In genomic region chr7:116030597-116031387, GRCm38 (mm10) we compare ENCODE assay signal across 8 mouse cellular contexts. TPM values are rescaled to one million over a fixed set of nuclear protein-coding genes. Genes with fewer than 3 reads are reported as not detected.
DNase-seq lines count a peak whose midpoint lies in the region; ATAC-seq and TF ChIP-seq lines count a peak whose summit lies in the region.

No protein-coding gene starts in this region.

- ATAC-seq in forebrain, postnatal 0 days, result no peak
- peak; percentile 30 for ATAC-seq in limb, embryonic 15.5 days (ENCODE audit: insufficient number of reproducible peaks, low FRiP score, low TSS enrichment, low read depth)
- peak; percentile 8; the same call in 1 of the 2 replicates for ATAC-seq in neural tube, embryonic 12.5 days (ENCODE audit: low FRiP score, low read depth)

- H3K36me3 ChIP-seq in forebrain, postnatal 0 days (ENCODE audit: insufficient read depth), result no peaks in the 10 kb centered on the region
- no peaks in the 10 kb centered on the region for H3K36me3 ChIP-seq in hindbrain, embryonic 10.5 days
- H3K36me3 ChIP-seq in limb, embryonic 15.5 days, result no peaks in the 10 kb centered on the region
- no peaks in the 10 kb centered on the region for H3K36me3 ChIP-seq in neural tube, embryonic 12.5 days

- H3K4me2 ChIP-seq in forebrain, postnatal 0 days (ENCODE audit: low read depth), result peak overlapping the region; percentile 100
- peak overlapping the region; percentile 98 for H3K4me2 ChIP-seq in limb, embryonic 15.5 days
- H3K4me2 ChIP-seq in neural tube, embryonic 12.5 days (replicated peaks), result peak overlapping the region; percentile 99

- 11% methylated on average over 26 of the region's 26 CpGs for WGBS in forebrain, postnatal 0 days
- WGBS in hindbrain, embryonic 10.5 days, result 5% methylated on average over 26 of the region's 26 CpGs
- WGBS in limb, embryonic 15.5 days, result 16% methylated on average over 26 of the region's 26 CpGs
- 5% methylated on average over 26 of the region's 26 CpGs for WGBS in neural tube, embryonic 12.5 days

- TF ChIP-seq CTCF in forebrain, postnatal 0 days (IDR thresholded peaks at IDR 0.05; ENCODE audit: low read depth), result no peak

- H3K4me3 ChIP-seq in forebrain, postnatal 0 days (ENCODE audit: low read depth, low read length), result peak overlapping the region; percentile 50
- H3K4me3 ChIP-seq in hindbrain, embryonic 10.5 days, result peak overlapping the region; percentile 67
- H3K4me3 ChIP-seq in limb, embryonic 15.5 days, result peak overlapping the region; percentile 57
- peak overlapping the region; percentile 68 for H3K4me3 ChIP-seq in neural tube, embryonic 12.5 days

- H3K4me1 ChIP-seq in forebrain, postnatal 0 days (ENCODE audit: insufficient read depth), result peaks cover 11% of the 10 kb centered on the region; the same call in 1 of the 2 replicates
- H3K4me1 ChIP-seq in hindbrain, embryonic 10.5 days (replicated peaks), result peaks cover 45% of the 10 kb centered on the region
- H3K4me1 ChIP-seq in limb, embryonic 15.5 days, result peaks cover 28% of the 10 kb centered on the region
- peaks cover 44% of the 10 kb centered on the region for H3K4me1 ChIP-seq in neural tube, embryonic 12.5 days

- H3K27ac ChIP-seq in forebrain, postnatal 0 days (ENCODE audit: low read depth, low read length), result peak overlapping the region; percentile 85
- peak overlapping the region; percentile 95 for H3K27ac ChIP-seq in hindbrain, embryonic 10.5 days
- peak overlapping the region; percentile 92 for H3K27ac ChIP-seq in limb, embryonic 15.5 days
- H3K27ac ChIP-seq in neural tube, embryonic 12.5 days, result peak overlapping the region; percentile 20; the same call in 1 of the 2 replicates

- peak overlapping the region; percentile 64 for H3K9ac ChIP-seq in forebrain, postnatal 0 days
- peak overlapping the region; percentile 72 for H3K9ac ChIP-seq in limb, embryonic 15.5 days
- H3K9ac ChIP-seq in neural tube, embryonic 12.5 days, result peak overlapping the region; percentile 85

- H3K27me3 ChIP-seq in forebrain, postnatal 0 days (ENCODE audit: insufficient read depth, low read length), result peaks cover 9% of the 10 kb centered on the region; the same call in 1 of the 2 replicates
- H3K27me3 ChIP-seq in hindbrain, embryonic 10.5 days (ENCODE audit: insufficient read depth, poor library complexity, severe bottlenecking), result peaks cover 34% of the 10 kb centered on the region
- H3K27me3 ChIP-seq in limb, embryonic 15.5 days, result peaks cover 23% of the 10 kb centered on the region
- H3K27me3 ChIP-seq in neural tube, embryonic 12.5 days (replicated peaks), result peaks cover 10% of the 10 kb centered on the region

- DNase-seq in adrenal gland, adult 18-20 months (ENCODE audit: low spot score in 2 of 2), result peak; percentile 7 to 30
- no peak for DNase-seq in adrenal gland, adult 8-10 months
- peak; percentile 56 for DNase-seq in adrenal gland, postnatal 10 days
- no peak for DNase-seq in forebrain, postnatal 0 days
- peak; percentile 75 for DNase-seq in hindbrain, embryonic 10.5 days (ENCODE audit: low spot score)
- no peak for DNase-seq in thymus, postnatal 14 days

- no peaks in the 10 kb centered on the region for H3K9me3 ChIP-seq in forebrain, postnatal 0 days (ENCODE audit: low read length)
- H3K9me3 ChIP-seq in hindbrain, embryonic 10.5 days, result no peaks in the 10 kb centered on the region
- no peaks in the 10 kb centered on the region for H3K9me3 ChIP-seq in limb, embryonic 15.5 days
- H3K9me3 ChIP-seq in neural tube, embryonic 12.5 days, result no peaks in the 10 kb centered on the region

RNA-seq across cellular contexts. Expression of gene Sox6, which starts 7.8 kb away (rescaled TPM):
- total RNA-seq in adrenal gland, adult 18-20 months (2021), result 10 to 100 TPM; 11.1 to 23.8 TPM
- total RNA-seq in adrenal gland, adult 8-10 months (2022), result 10 to 100 TPM; 10.8 to 17.3 (median 12.6) TPM
- total RNA-seq in adrenal gland, postnatal 10 days (2021), result 10 to 100 TPM; 40.0 to 42.9 TPM
- 33.1 and 64.7 TPM in 2 replicates for total RNA-seq in forebrain, postnatal 0 days (2014; rRNA removed)
- 26.5 and 46.2 TPM in 2 replicates for polyA plus RNA-seq in forebrain, postnatal 0 days (2015; fragmentation: Nextera tagmentation; extraction: Ambion mirVana)
- 20.3 and 22.5 TPM in 2 replicates for polyA plus RNA-seq in hindbrain, embryonic 10.5 days (2016; fragmentation: Nextera tagmentation; extraction: Ambion mirVana)
- polyA plus RNA-seq in limb, embryonic 15.5 days (2015; fragmentation: Nextera tagmentation; extraction: Ambion mirVana), result 54.3 and 58.7 TPM in 2 replicates
- polyA plus RNA-seq in neural tube, embryonic 12.5 days (2016; fragmentation: Nextera tagmentation; extraction: Ambion mirVana), result 67.5 and 74.2 TPM in 2 replicates

RNA-seq across cellular contexts. Expression of gene 1110004F10Rik, which starts 8.4 kb away (rescaled TPM):
- 100 to 1,000 TPM in 1 of 2 experiments, 10 to 100 TPM in 1; 97.8 to 105 TPM for total RNA-seq in adrenal gland, adult 18-20 months (2021)
- total RNA-seq in adrenal gland, adult 8-10 months (2022), result 100 to 1,000 TPM; 101 to 138 (median 123) TPM
- 10 to 100 TPM; 91.7 to 93.5 TPM for total RNA-seq in adrenal gland, postnatal 10 days (2021)
- total RNA-seq in forebrain, postnatal 0 days (2014; rRNA removed), result 211 and 229 TPM in 2 replicates
- 431 and 439 TPM in 2 replicates for polyA plus RNA-seq in forebrain, postnatal 0 days (2015; fragmentation: Nextera tagmentation; extraction: Ambion mirVana)
- polyA plus RNA-seq in hindbrain, embryonic 10.5 days (2016; fragmentation: Nextera tagmentation; extraction: Ambion mirVana), result 326 and 353 TPM in 2 replicates
- 246 and 254 TPM in 2 replicates for polyA plus RNA-seq in limb, embryonic 15.5 days (2015; fragmentation: Nextera tagmentation; extraction: Ambion mirVana)
- 310 and 312 TPM in 2 replicates for polyA plus RNA-seq in neural tube, embryonic 12.5 days (2016; fragmentation: Nextera tagmentation; extraction: Ambion mirVana)

RNA-seq across cellular contexts. Expression of gene Gm4353, which starts 53.6 kb away (rescaled TPM):
- total RNA-seq in adrenal gland, adult 18-20 months (2021), result 1 to 10 TPM; 3.9 to 4.9 TPM
- 1 to 10 TPM; 3.4 to 7.7 (median 5.0) TPM for total RNA-seq in adrenal gland, adult 8-10 months (2022)
- total RNA-seq in adrenal gland, postnatal 10 days (2021), result 1 to 10 TPM; 3.4 to 3.9 TPM
- total RNA-seq in forebrain, postnatal 0 days (2014; rRNA removed), result 0.76 and 0.92 TPM in 2 replicates
- polyA plus RNA-seq in forebrain, postnatal 0 days (2015; fragmentation: Nextera tagmentation; extraction: Ambion mirVana), result 0.31 and 0.53 TPM in 2 replicates
- 0.71 and 0.90 TPM in 2 replicates for polyA plus RNA-seq in hindbrain, embryonic 10.5 days (2016; fragmentation: Nextera tagmentation; extraction: Ambion mirVana)
- polyA plus RNA-seq in limb, embryonic 15.5 days (2015; fragmentation: Nextera tagmentation; extraction: Ambion mirVana), result 0.51 and 1.2 TPM in 2 replicates
- 0.40 and 1.3 TPM in 2 replicates for polyA plus RNA-seq in neural tube, embryonic 12.5 days (2016; fragmentation: Nextera tagmentation; extraction: Ambion mirVana)

Comparison
In these comparisons a context has a peak if more than half of its experiments do, and no peak if none do; other contexts are left out.
1. DNase-seq: peak in adrenal gland, adult 18-20 months (2 of 2), adrenal gland, postnatal 10 days (single experiment) and hindbrain, embryonic 10.5 days (single experiment); none in adrenal gland, adult 8-10 months (single experiment), forebrain, postnatal 0 days (single experiment) and thymus, postnatal 14 days (single experiment).
2. H3K27ac ChIP-seq: peak in every context shown above with its lines; median percentile 95 in hindbrain, embryonic 10.5 days; 92 in limb, embryonic 15.5 days; 85 in forebrain, postnatal 0 days; 20 in neural tube, embryonic 12.5 days.
3. Peak in every context shown above with its lines, with median percentiles within 50 percentile points of each other: H3K4me2 ChIP-seq, H3K4me3 ChIP-seq and H3K9ac ChIP-seq.